ENCODE assay signal across 10 mouse cellular contexts in genomic region chr1:151177937-151178271, GRCm38 (mm10). TPM values are rescaled to one million over a fixed set of nuclear protein-coding genes. Genes with fewer than 3 reads are reported as not detected.
DNase-seq lines count a peak whose midpoint lies in the region; ATAC-seq and TF ChIP-seq lines count a peak whose summit lies in the region.
"Had no signal": no experiment of that assay in that cellular context is flagged by ENCODE, and none has a peak within 500 bp of the region (broad histone marks: within the 10 kb centered on the region; RNA-seq: fewer than 3 reads in every experiment).

No protein-coding gene starts in this region.

- H3K36me3 ChIP-seq in hindbrain, embryonic 11.5 days (ENCODE audit: control insufficient read depth, insufficient read depth, low read length), result no peaks in the 10 kb centered on the region

- DNase-seq in kidney, adult 18-20 months, result peak; percentile 59
- no peak for DNase-seq in kidney, adult 9 months
- DNase-seq in hindbrain, embryonic 11.5 days (ENCODE audit: low spot score), result no peak
- DNase-seq in lung, postnatal 36 days, result peak; percentile 53
- DNase-seq in adrenal gland, adult 2 months, result no peak
- no peak for DNase-seq in layer of hippocampus, postnatal 36 days
- no peak for DNase-seq in embryo, embryonic 11 days

- peak overlapping the region; percentile 37 for H3K4me2 ChIP-seq in hindbrain, embryonic 11.5 days (replicated peaks; ENCODE audit: low read depth, low read length)

- no peak for TF ChIP-seq CTCF in bone marrow, adult 2 months (IDR thresholded peaks at IDR 0.05; ENCODE audit: control insufficient read depth, insufficient read depth, low read length)

- no peaks in the 10 kb centered on the region; the same call in 1 of the 2 replicates for H3K4me1 ChIP-seq in bone marrow, adult 2 months (ENCODE audit: control insufficient read depth, insufficient read depth, low read length)
- peaks cover 3% of the 10 kb centered on the region for H3K4me1 ChIP-seq in hindbrain, embryonic 11.5 days (replicated peaks; ENCODE audit: control insufficient read depth, insufficient read depth, low read length)

- peak; percentile 34; the same call in 1 of the 2 replicates for ATAC-seq in hindbrain, embryonic 11.5 days (ENCODE audit: low FRiP score)
- ATAC-seq: Patski had no signal

- H3K9me3 ChIP-seq in hindbrain, embryonic 11.5 days (ENCODE audit: control insufficient read depth, low read length), result no peaks in the 10 kb centered on the region

- peak overlapping the region; percentile 15; the same call in 1 of the 2 replicates for H3K9ac ChIP-seq in hindbrain, embryonic 11.5 days (ENCODE audit: low read depth, low read length)

- H3K27ac ChIP-seq in bone marrow, adult 2 months (ENCODE audit: control insufficient read depth, insufficient read depth, low read depth, low read length, poor library complexity), result no peak overlapping the region; the same call in 1 of the 2 replicates
- H3K27ac ChIP-seq in hindbrain, embryonic 11.5 days (ENCODE audit: low read depth, low read length), result 0 out of 2 replicates have a peak overlapping the region, but pooled peaks have one; percentile 10

- WGBS in bone marrow, adult 2 months, result 22% methylated on average over 4 of the region's 4 CpGs
- WGBS in hindbrain, embryonic 11.5 days, result 14% methylated on average over 4 of the region's 4 CpGs

- no peaks in the 10 kb centered on the region for H3K27me3 ChIP-seq in hindbrain, embryonic 11.5 days (ENCODE audit: control insufficient read depth, insufficient read depth, low read length)
- H3K27me3 ChIP-seq: Patski had no signal

- no peak for TF ChIP-seq POLR2A in bone marrow, adult 2 months (IDR thresholded peaks at IDR 0.05; ENCODE audit: borderline replicate concordance, control insufficient read depth, low read depth, low read length)

- H3K4me3 ChIP-seq in bone marrow, adult 2 months (replicated peaks; ENCODE audit: control insufficient read depth, low read depth, low read length), result peak overlapping the region; percentile 42
- peak overlapping the region; percentile 6; the same call in 1 of the 2 replicates for H3K4me3 ChIP-seq in hindbrain, embryonic 11.5 days (ENCODE audit: low read depth, low read length)

RNA-seq across cellular contexts. Expression of gene Gm47985, which starts 4.4 kb away (rescaled TPM):
- polyA plus RNA-seq in bone marrow, adult 2 months (2011; ENCODE audit: insufficient read depth, insufficient read length, low replicate concordance, missing spikeins), result not detected in 2 replicates
- 0.25 and 0.91 TPM in 2 replicates for polyA plus RNA-seq in hindbrain, embryonic 11.5 days (2014; fragmentation: Nextera tagmentation; extraction: Ambion mirVana)
- total RNA-seq in adrenal gland, adult 2 months (2021), result not detected
- polyA plus RNA-seq in adrenal gland, adult 2 months (2012; rRNA removed), result not detected in 2 replicates
- not detected for total RNA-seq in layer of hippocampus, postnatal 36 days (2021)
- polyA plus RNA-seq: Patski had no signal

RNA-seq across cellular contexts. Expression of gene Gm8947, which starts 14.3 kb away (rescaled TPM):
- polyA plus RNA-seq in bone marrow, adult 2 months (2011; ENCODE audit: insufficient read depth, insufficient read length, low replicate concordance, missing spikeins), result not detected in 2 replicates
- polyA plus RNA-seq in hindbrain, embryonic 11.5 days (2014; fragmentation: Nextera tagmentation; extraction: Ambion mirVana), result 0.27 TPM in 1 of 2 replicates, not detected in the other
- not detected for total RNA-seq in adrenal gland, adult 2 months (2021)
- not detected in 2 replicates for polyA plus RNA-seq in adrenal gland, adult 2 months (2012; rRNA removed)
- total RNA-seq in layer of hippocampus, postnatal 36 days (2021), result not detected
- polyA plus RNA-seq: Patski had no signal

RNA-seq across cellular contexts. Expression of gene Gm47995, which starts 20.3 kb away (rescaled TPM):
- polyA plus RNA-seq in bone marrow, adult 2 months (2011; ENCODE audit: insufficient read depth, insufficient read length, low replicate concordance, missing spikeins), result not detected in 2 replicates
- 0.20 TPM in 1 of 2 replicates, not detected in the other for polyA plus RNA-seq in hindbrain, embryonic 11.5 days (2014; fragmentation: Nextera tagmentation; extraction: Ambion mirVana)
- total RNA-seq in adrenal gland, adult 2 months (2021), result not detected
- not detected in 2 replicates for polyA plus RNA-seq in adrenal gland, adult 2 months (2012; rRNA removed)
- total RNA-seq in layer of hippocampus, postnatal 36 days (2021), result not detected
- polyA plus RNA-seq: Patski had no signal

RNA-seq across cellular contexts. Expression of gene 3110040M04Rik, which starts 26.0 kb away (rescaled TPM):
- polyA plus RNA-seq in bone marrow, adult 2 months (2011; ENCODE audit: insufficient read depth, insufficient read length, low replicate concordance, missing spikeins), result not detected in 2 replicates
- polyA plus RNA-seq in hindbrain, embryonic 11.5 days (2014; fragmentation: Nextera tagmentation; extraction: Ambion mirVana), result 0.57 TPM in 1 of 2 replicates, not detected in the other
- not detected for total RNA-seq in adrenal gland, adult 2 months (2021)
- polyA plus RNA-seq in adrenal gland, adult 2 months (2012; rRNA removed), result not detected in 2 replicates
- total RNA-seq in layer of hippocampus, postnatal 36 days (2021), result not detected
- polyA plus RNA-seq: gonadal fat pad, adult 2 months; Patski had no signal

RNA-seq across cellular contexts. Expression of gene Gm47996, which starts 32.0 kb away (rescaled TPM):
- not detected in 2 replicates for polyA plus RNA-seq in bone marrow, adult 2 months (2011; ENCODE audit: insufficient read depth, insufficient read length, low replicate concordance, missing spikeins)
- 0.42 and 0.45 TPM in 2 replicates for polyA plus RNA-seq in hindbrain, embryonic 11.5 days (2014; fragmentation: Nextera tagmentation; extraction: Ambion mirVana)
- total RNA-seq in adrenal gland, adult 2 months (2021), result not detected
- polyA plus RNA-seq in adrenal gland, adult 2 months (2012; rRNA removed), result not detected in 2 replicates
- total RNA-seq in layer of hippocampus, postnatal 36 days (2021), result not detected
- polyA plus RNA-seq: Patski had no signal

Comparison
In these comparisons a context has a peak if more than half of its experiments do, and no peak if none do; other contexts are left out.
1. DNase-seq: peak in kidney, adult 18-20 months (single experiment) and lung, postnatal 36 days (single experiment); none in kidney, adult 9 months (single experiment), hindbrain, embryonic 11.5 days (single experiment), adrenal gland, adult 2 months (single experiment), layer of hippocampus, postnatal 36 days (0 of 2) and embryo, embryonic 11 days (single experiment).